Mouse (Mus musculus) retina, postnatal 7 days (tissue): Measurements from ENCODE around the gene Cyp2d22.
"Not testable (repeated sequence)": the region's sequence is repeated elsewhere in the genome, so short reads cannot be mapped to it uniquely, and the experiment has no call there.

Experiments
- DNase-seq: peaks from one replicate; pipeline ENCODE4 v3.0.0-alpha.2; 2012; ENCODE audit warnings: low read depth, low spot score

Gene Cyp2d22

GRCm38 (mm10) chr15:82379871-82380713, at the start of gene Cyp2d22:
Cyp2d22 (minus strand) TSS chr15:82380260.
- no peak for DNase-seq

GRCm38 (mm10) chr15:82423471-82423870, 43.4 kb upstream of the Cyp2d22 start:
- DNase-seq = no peak

GRCm38 (mm10) chr15:82422935-82423334, 42.9 kb upstream of the Cyp2d22 start:
- no peak for DNase-seq

- DNase-seq = no peak
These were observed 38.6 kb upstream of the Cyp2d22 start for GRCm38 (mm10) chr15:82418616-82419015.

- peak; percentile 49 for DNase-seq
These were observed 37.0 kb upstream of the Cyp2d22 start for GRCm38 (mm10) chr15:82416797-82417789.

- no peak for DNase-seq
These were observed 27.5 kb upstream of the Cyp2d22 start for GRCm38 (mm10) chr15:82407536-82407935.

GRCm38 (mm10) chr15:82406981-82407380, 26.9 kb upstream of the Cyp2d22 start, which contains the start of gene Cyp2d10:
Cyp2d10 (minus strand) TSS chr15:82407195.
- DNase-seq = no peak

GRCm38 (mm10) chr15:82404163-82404562, 24.1 kb upstream of the Cyp2d22 start:
- no peak for DNase-seq

GRCm38 (mm10) chr15:82403606-82404005, 23.5 kb upstream of the Cyp2d22 start:
- no peak for DNase-seq

- DNase-seq = no peak
These were observed 22.7 kb upstream of the Cyp2d22 start for GRCm38 (mm10) chr15:82402741-82403140.

- no peak for DNase-seq
These were observed 22.0 kb upstream of the Cyp2d22 start for GRCm38 (mm10) chr15:82402106-82402505.

- DNase-seq = no peak
These were observed 21.5 kb upstream of the Cyp2d22 start for GRCm38 (mm10) chr15:82401516-82401915.

- DNase-seq = not testable (repeated sequence)
These were observed 15.9 kb upstream of the Cyp2d22 start for GRCm38 (mm10) chr15:82395955-82396354.

GRCm38 (mm10) chr15:82393922-82394321, 13.9 kb upstream of the Cyp2d22 start, which contains the start of gene Cyp2d11:
Cyp2d11 (minus strand) TSS chr15:82394022.
- DNase-seq = not testable (repeated sequence)

GRCm38 (mm10) chr15:82389916-82390315, 9.9 kb upstream of the Cyp2d22 start:
- not testable (repeated sequence) for DNase-seq

- DNase-seq = no peak
These were observed 5.7 kb upstream of the Cyp2d22 start for GRCm38 (mm10) chr15:82385729-82386128.

GRCm38 (mm10) chr15:82382441-82382840, 2.4 kb upstream of the Cyp2d22 start:
- DNase-seq = no peak

- DNase-seq = no peak
These were observed 628 bp upstream of the Cyp2d22 start for GRCm38 (mm10) chr15:82380714-82381062.

- no peak for DNase-seq
These were observed 569 bp downstream of the Cyp2d22 start for GRCm38 (mm10) chr15:82379511-82379870.

- DNase-seq = no peak
These were observed 1.5 kb downstream of the Cyp2d22 start for GRCm38 (mm10) chr15:82378261-82379180.

- no peak for DNase-seq
These were observed 2.4 kb downstream of the Cyp2d22 start for GRCm38 (mm10) chr15:82377701-82378100.
